Mouse (Mus musculus) liver, embryonic 14.5 days (tissue): ENCODE measurements around the gene Slc6a17. TPM values are rescaled to one million over a fixed set of nuclear protein-coding genes. Genes with fewer than 3 reads are reported as not detected.

Experiments
- ATAC-seq: fragments of 200-750 bp; cut with Nextera tagmentation; 2 replicates; pipeline ENCODE4 v1.8.0; 2017; ENCODE audit warnings: moderate number of reproducible peaks, mild to moderate bottlenecking, moderate library complexity; ENCODE audit not compliant: insufficient read depth
- DNase-seq, 3 experiments: peaks; one replicate each; pipeline ENCODE4 v3.0.0-alpha.2; 2012 to 2013; ENCODE audit warnings: low read depth in 3 of 3, low spot score in 3 of 3
- H3K27ac ChIP-seq: fragments of 300-500 bp; sonication (generic); 2 replicates; pipeline ENCODE4 v1.5.1; 2014; ENCODE audit warnings: moderate library complexity, mild to moderate bottlenecking, control low read depth, inconsistent platforms
- H3K27me3 ChIP-seq: fragments of 300-500 bp; sonication (generic); 2 replicates; pipeline ENCODE4 v1.6.1; 2014; ENCODE audit warnings: mild to moderate bottlenecking, low read length, moderate library complexity; ENCODE audit not compliant: control insufficient read depth, insufficient read depth
- H3K36me3 ChIP-seq: fragments of 300-500 bp; sonication (generic); replicated peaks from 2 replicates; pipeline ENCODE4 v1.6.1; 2014; ENCODE audit warnings: low read depth; ENCODE audit not compliant: control insufficient read depth, insufficient read depth
- H3K4me1 ChIP-seq, 2 experiments: fragments of 200-500 bp in 1 of 2; fragments of 300-500 bp in 1 of 2; sonication (generic) in 1 of 2; replicated peaks; 2 replicates each; pipeline ENCODE4 v1.6.1; 2012 to 2014; ENCODE audit warnings: antibody characterized with exemption in 1 of 2, inconsistent platforms in 1 of 2, low read length in 1 of 2; ENCODE audit not compliant: control insufficient read depth in 2 of 2, insufficient read depth in 2 of 2
- H3K4me2 ChIP-seq: fragments of 300-500 bp; sonication (generic); 2 replicates; pipeline ENCODE4 v1.6.1; 2014; ENCODE audit warnings: low read depth, mild to moderate bottlenecking, control low read depth, moderate library complexity
- H3K4me3 ChIP-seq, 2 experiments: fragments of 200-500 bp in 1 of 2; fragments of 300-500 bp in 1 of 2; sonication (generic) in 1 of 2; 2 replicates each; pipeline ENCODE4 v1.5.1; 2012 to 2014; ENCODE audit warnings: low read depth in 2 of 2, low read length in 2 of 2, mild to moderate bottlenecking in 2 of 2, control low read depth in 1 of 2, inconsistent platforms in 1 of 2, moderate library complexity in 1 of 2; ENCODE audit not compliant: insufficient read depth in 1 of 2
- H3K9ac ChIP-seq: fragments of 300-500 bp; sonication (generic); replicated peaks from 2 replicates; pipeline ENCODE4 v1.6.1; 2014; ENCODE audit warnings: mild to moderate bottlenecking, control low read depth, moderate library complexity
- H3K9me3 ChIP-seq: fragments of 300-500 bp; sonication (generic); 2 replicates; pipeline ENCODE4 v1.6.1; 2016; ENCODE audit warnings: low read length, mixed read lengths; ENCODE audit not compliant: control insufficient read depth
- CTCF ChIP-seq: IDR thresholded peaks from 2 replicates; pipeline ENCODE4 v1.5.1; 2016; ENCODE audit warnings: antibody characterized with exemption, low read depth, control low read depth
- EP300 ChIP-seq: IDR thresholded peaks from 2 replicates; pipeline ENCODE4 v1.6.1; 2016; ENCODE audit warnings: antibody characterized with exemption, low read depth
- WGBS: fragments of 180-500 bp; shearing (Covaris S2); extraction: QIAGEN DNeasy Blood & Tissue Kit; methylation state at CpG from one replicate; pipeline ENCODE4 v1.1.7; 2014; ENCODE audit not compliant: insufficient replicate concordance; 5-methylcytosine and 5-hydroxymethylcytosine counted together
- polyA plus RNA-seq, 2 experiments: library from polyadenylated mRNA; depleted of rRNA in 1 of 2; stranded (reverse) in 1 of 2; unstranded in 1 of 2; fragments of >200 nt; fragmentation: Nextera tagmentation in 1 of 2; extraction: Ambion mirVana in 1 of 2; gene quantifications; 2 replicates each; pipeline versions ENCODE4 v1.2.1 to v1.2.3; 2012 to 2014

Gene Slc6a17
- polyA plus RNA-seq, 2 experiments = 0.11 to 0.15 TPM

- H3K4me1 ChIP-seq = no peaks in the 10 kb centered on the region
- WGBS = 80% methylated on average over 6 of the region's 6 CpGs
- H3K9me3 ChIP-seq = no peaks in the 10 kb centered on the region
- no peak overlapping the region for H3K9ac ChIP-seq
- no peaks in the 10 kb centered on the region for H3K36me3 ChIP-seq
- H3K27me3 ChIP-seq = no peaks in the 10 kb centered on the region
- H3K4me2 ChIP-seq = no peak overlapping the region
- DNase-seq = no peak
- no peak for TF ChIP-seq CTCF
- TF ChIP-seq EP300 = no peak
- no peak for ATAC-seq
- no peak overlapping the region for H3K27ac ChIP-seq
- no peak overlapping the region for H3K4me3 ChIP-seq
Measured at GRCm38 (mm10) chr3:107495524-107495923, 22.3 kb downstream of the Slc6a17 start.

- TF ChIP-seq CTCF = no peak
- no peak for TF ChIP-seq EP300
- Histone ChIP-seq H3K4me1 (no peaks in the 10 kb centered on the region), H3K9ac (no peak overlapping the region), H3K36me3 (no peaks in the 10 kb centered on the region), H3K4me3 (no peak overlapping the region), H3K27me3 (no peaks in the 10 kb centered on the region), H3K9me3 (no peaks in the 10 kb centered on the region), H3K4me2 (no peak overlapping the region), H3K27ac (no peak overlapping the region)
- no peak for DNase-seq
- no peak for ATAC-seq
- 46% methylated on average over 6 of the region's 6 CpGs for WGBS
Measured at GRCm38 (mm10) chr3:107491459-107491858, 26.4 kb downstream of the Slc6a17 start.

- Histone ChIP-seq H3K4me3 (no peak overlapping the region), H3K9me3 (no peaks in the 10 kb centered on the region), H3K4me2 (no peak overlapping the region), H3K27ac (no peak overlapping the region), H3K36me3 (no peaks in the 10 kb centered on the region), H3K9ac (no peak overlapping the region), H3K4me1 (no peaks in the 10 kb centered on the region), H3K27me3 (no peaks in the 10 kb centered on the region)
- ATAC-seq = no peak
- WGBS = 25% methylated on average over 4 of the region's 4 CpGs
- TF ChIP-seq EP300 = no peak
- TF ChIP-seq CTCF = no peak
- no peak for DNase-seq
Measured at GRCm38 (mm10) chr3:107488637-107489036, 29.2 kb downstream of the Slc6a17 start.

- Histone ChIP-seq H3K9me3 (no peaks in the 10 kb centered on the region), H3K27me3 (no peaks in the 10 kb centered on the region), H3K4me3 (no peak overlapping the region), H3K27ac (no peak overlapping the region), H3K4me2 (no peak overlapping the region), H3K9ac (no peak overlapping the region), H3K36me3 (no peaks in the 10 kb centered on the region), H3K4me1 (no peaks in the 10 kb centered on the region)
- DNase-seq (no peak), ATAC-seq (no peak)
- WGBS = 34% methylated on average over 11 of the region's 11 CpGs
- TF ChIP-seq CTCF (no peak), EP300 (no peak)
Measured at GRCm38 (mm10) chr3:107483290-107483689, 34.5 kb downstream of the Slc6a17 start.

- DNase-seq (no peak), ATAC-seq (no peak)
- 17% methylated on average over 3 of the region's 3 CpGs for WGBS
- Histone ChIP-seq H3K4me2 (no peak overlapping the region), H3K9ac (no peak overlapping the region), H3K36me3 (no peaks in the 10 kb centered on the region), H3K4me3 (no peak overlapping the region), H3K27me3 (no peaks in the 10 kb centered on the region), H3K9me3 (no peaks in the 10 kb centered on the region), H3K27ac (no peak overlapping the region), H3K4me1 (no peaks in the 10 kb centered on the region)
- no peak for TF ChIP-seq EP300
- TF ChIP-seq CTCF = no peak
Measured at GRCm38 (mm10) chr3:107480660-107481059, 37.2 kb downstream of the Slc6a17 start.

- no peak overlapping the region for H3K4me3 ChIP-seq
- no peak for TF ChIP-seq EP300
- peak; percentile 97 for TF ChIP-seq CTCF
- no peak overlapping the region for H3K27ac ChIP-seq
- 20% methylated on average over 6 of the region's 6 CpGs for WGBS
- no peaks in the 10 kb centered on the region for H3K9me3 ChIP-seq
- ATAC-seq (no peak), DNase-seq (peak in 1 of 3 experiments; percentile 7)
- no peaks in the 10 kb centered on the region for H3K36me3 ChIP-seq
- H3K27me3 ChIP-seq = no peaks in the 10 kb centered on the region
- H3K4me2 ChIP-seq = no peak overlapping the region
- H3K4me1 ChIP-seq = no peaks in the 10 kb centered on the region
- H3K9ac ChIP-seq = no peak overlapping the region
Measured at GRCm38 (mm10) chr3:107472198-107472597, 45.6 kb downstream of the Slc6a17 start.
